Mouse (Mus musculus) lung, adult 2 months (tissue): ENCODE measurements around the gene Chchd10.

Experiments used
- CTCF ChIP-seq: fragments of 200-500 bp; IDR thresholded peaks from 2 replicates; pipeline ENCODE4 v1.5.1; 2011; ENCODE audit warnings: mild to moderate bottlenecking, low read length, control low read depth; ENCODE audit not compliant: insufficient read depth
- POLR2A ChIP-seq: fragments of 200-500 bp; IDR thresholded peaks from 2 replicates; pipeline ENCODE4 v1.6.1; 2011; ENCODE audit warnings: low read depth, mild to moderate bottlenecking, control low read depth, low read length, borderline replicate concordance; ENCODE audit errors: extremely low read depth

GRCm38 (mm10) chr10:75945213-75945612, 12.3 kb downstream of the Chchd10 start:
- TF ChIP-seq CTCF: no peak
- TF ChIP-seq POLR2A: no peak
